Mouse (Mus musculus): ENCODE data around the gene Wfdc13. TPM values are rescaled to one million over a fixed set of nuclear protein-coding genes. Genes with fewer than 3 reads are reported as not detected.
"Not testable (repeated sequence)": the region's sequence is repeated elsewhere in the genome, so short reads cannot be mapped to it uniquely, and the experiment has no call there.

Wfdc13 gene
- polyA plus RNA-seq, 1 experiment from 2014 or later: not detected

DNA sequence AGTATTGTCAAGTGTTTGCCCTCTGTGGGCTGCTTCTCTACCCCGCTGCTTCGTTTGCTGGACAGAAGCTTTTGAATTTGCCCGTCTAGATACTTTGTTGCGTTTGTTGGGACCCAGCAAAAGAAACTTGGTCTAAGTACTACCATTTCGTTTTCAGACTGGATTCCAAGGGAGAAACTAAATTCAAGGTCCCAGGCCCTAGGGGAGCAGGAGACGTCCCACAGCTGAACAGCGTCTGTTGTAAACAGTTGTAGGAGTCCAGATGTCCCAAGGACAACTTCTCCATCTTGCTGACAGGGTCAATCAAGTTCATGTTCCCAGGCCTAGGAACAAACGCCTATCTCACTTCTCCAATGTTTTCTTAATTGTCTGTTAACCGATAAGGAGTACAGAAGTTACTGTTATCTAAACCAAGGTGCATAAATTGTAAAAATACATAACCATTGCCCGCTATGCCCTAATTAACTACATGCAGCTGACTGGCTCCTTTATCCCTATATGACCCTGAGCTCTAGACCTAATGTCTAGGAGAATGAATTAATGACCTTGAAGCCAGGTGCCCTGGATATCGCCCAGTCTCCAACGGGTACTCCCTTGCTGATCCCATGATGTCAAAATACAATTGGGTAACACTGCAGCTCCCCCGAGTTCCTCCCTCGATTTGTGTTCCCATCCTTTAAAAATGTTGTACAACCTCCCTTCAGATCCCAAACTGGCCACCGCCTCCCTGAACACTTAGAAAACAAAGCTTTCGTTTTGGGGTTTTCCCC, 7.8 kb upstream of the Wfdc13 start:
- ATAC-seq (ENCODE audit: low FRiP score): no peak
- Histone ChIP-seq H3K27me3 (no peaks in the 10 kb centered on the region), H3K9me3 (0 out of 2 replicates have a peak, but pooled peaks cover 3% of the 10 kb centered on the region)

DNA sequence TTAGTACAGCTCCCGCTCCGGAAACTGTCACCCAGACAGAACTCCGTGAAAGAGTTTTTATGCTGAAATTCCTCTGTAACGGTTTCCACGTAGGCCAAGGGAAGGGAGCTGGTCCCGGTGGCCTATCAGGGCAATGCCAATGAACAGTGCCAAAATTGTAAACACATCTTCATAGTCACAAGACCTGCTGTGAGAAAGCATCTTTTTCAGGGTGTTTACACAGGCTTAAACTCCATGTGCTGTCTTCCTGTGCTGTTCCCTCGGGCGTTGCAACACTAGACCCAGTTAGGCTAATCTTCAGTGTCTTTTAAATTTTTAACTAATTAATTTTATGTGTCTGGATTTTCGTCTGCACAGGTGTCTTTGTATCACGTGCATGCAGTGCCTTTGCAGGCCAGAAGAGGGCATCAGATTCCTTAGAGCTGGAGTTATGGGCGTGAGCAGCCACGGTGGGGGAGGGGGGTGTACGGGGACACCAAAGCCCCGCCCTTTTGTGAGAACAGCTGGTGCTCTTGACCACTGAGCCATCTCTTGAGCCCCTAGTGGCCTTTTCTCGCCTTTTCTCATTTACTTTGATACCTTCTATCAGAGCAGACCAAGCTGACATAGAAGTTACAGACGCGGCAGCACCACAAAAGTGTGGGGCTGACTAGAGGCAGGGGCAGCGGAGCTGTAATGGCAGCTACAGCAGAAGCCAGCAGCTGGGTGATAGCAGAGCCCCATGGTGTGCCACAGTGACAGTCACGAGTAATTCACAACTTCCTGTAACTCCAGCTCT, 5.9 kb upstream of the Wfdc13 start:
- H3K4me2 ChIP-seq: peak overlapping the region; percentile 53
- 0 out of 2 replicates have a peak, but pooled peaks cover 3% of the 10 kb centered on the region for H3K9me3 ChIP-seq
- peak overlapping the region; percentile 31 for H3K4me3 ChIP-seq (replicated peaks)
- H3K27me3 ChIP-seq: no peaks in the 10 kb centered on the region
- peaks cover 6% of the 10 kb centered on the region; the same call in 1 of the 2 replicates for H3K4me1 ChIP-seq
- H3K36me3 ChIP-seq (replicated peaks): no peaks in the 10 kb centered on the region
- peak; percentile 58 for ATAC-seq (ENCODE audit: low FRiP score)
- 25% methylated on average over 19 of the region's 19 CpGs for WGBS
- H3K27ac ChIP-seq: no peak overlapping the region
- H3K9ac ChIP-seq: no peak overlapping the region

More for the DNA sequence above, 7.8 kb upstream of the Wfdc13 start:
- H3K9ac ChIP-seq: no peak overlapping the region
- H3K4me1 ChIP-seq: peaks cover 6% of the 10 kb centered on the region; the same call in 1 of the 2 replicates
- H3K4me2 ChIP-seq: no peak overlapping the region
- H3K36me3 ChIP-seq (replicated peaks): no peaks in the 10 kb centered on the region
- WGBS: 87% methylated on average over 16 of the region's 16 CpGs
- H3K4me3 ChIP-seq (replicated peaks): no peak overlapping the region
- H3K27ac ChIP-seq: no peak overlapping the region

DNA sequence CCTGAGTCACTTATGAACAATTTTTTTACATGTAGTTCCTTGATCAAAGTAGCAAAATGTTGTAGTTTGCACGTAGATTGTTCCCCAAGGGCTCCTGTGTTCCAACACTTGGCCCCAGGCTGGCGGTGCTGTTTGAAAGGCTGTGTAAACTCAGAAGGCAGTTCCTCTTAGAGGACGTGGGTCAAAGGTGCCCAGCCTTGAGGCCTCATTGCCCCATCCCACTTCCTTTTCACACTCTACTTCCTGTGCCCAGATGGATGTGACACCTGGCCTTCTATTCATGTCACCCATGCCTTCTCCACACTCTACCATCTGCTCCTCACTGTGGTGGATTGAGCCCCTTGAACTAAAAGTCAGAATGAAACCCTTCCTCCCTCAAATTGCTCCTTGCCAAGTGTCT, 5.0 kb upstream of the Wfdc13 start:
- no peak overlapping the region for H3K27ac ChIP-seq
- 71% methylated on average over 3 of the region's 3 CpGs for WGBS
- no peaks in the 10 kb centered on the region for H3K36me3 ChIP-seq (replicated peaks)
- no peak overlapping the region for H3K4me2 ChIP-seq
- 0 out of 2 replicates have a peak, but pooled peaks cover 3% of the 10 kb centered on the region for H3K9me3 ChIP-seq
- no peak overlapping the region for H3K9ac ChIP-seq
- ATAC-seq (ENCODE audit: low FRiP score): no peak
- no peak overlapping the region for H3K4me3 ChIP-seq (replicated peaks)
- H3K27me3 ChIP-seq: no peaks in the 10 kb centered on the region
- peaks cover 6% of the 10 kb centered on the region; the same call in 1 of the 2 replicates for H3K4me1 ChIP-seq

DNA sequence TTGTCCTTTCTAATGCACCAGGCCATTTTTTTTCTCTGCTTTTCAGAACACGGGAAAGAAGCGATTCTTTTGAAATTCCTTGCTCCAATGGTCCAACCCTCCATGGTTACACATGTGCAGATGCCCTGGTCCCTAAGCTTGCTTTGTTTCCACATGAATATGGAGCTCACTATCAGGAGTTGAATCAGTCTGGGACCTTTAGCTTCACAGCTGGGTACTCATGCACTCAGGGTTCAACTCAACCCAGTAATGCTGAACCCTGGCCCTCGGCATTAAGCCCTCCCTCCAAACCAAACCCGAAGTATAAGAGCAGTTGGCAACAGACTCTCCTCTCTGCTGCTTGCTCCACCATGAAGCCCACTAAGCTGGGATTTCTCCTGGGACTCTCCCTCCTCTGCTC, 13.3 kb downstream of the Wfdc13 start, which contains the start of gene Spint4:
TSS of gene Spint4 (plus strand) at position 301 of the 400 bp plus-strand sequence.
- H3K27ac ChIP-seq: no peak within 1 kb of the TSS
- H3K4me1 ChIP-seq: no peaks in the 10 kb centered on the region
- no peak for ATAC-seq (ENCODE audit: low FRiP score)
- H3K4me3 ChIP-seq (replicated peaks): no peak within 1 kb of the TSS
- no peaks in the 10 kb centered on the region for H3K27me3 ChIP-seq
- no peaks in the 10 kb centered on the region for H3K9me3 ChIP-seq
- H3K9ac ChIP-seq: no peak within 1 kb of the TSS
- WGBS: 76% methylated on average over 4 of the region's 4 CpGs
- no peaks in the 10 kb centered on the region for H3K36me3 ChIP-seq (replicated peaks)
- H3K4me2 ChIP-seq: no peak within 1 kb of the TSS

DNA sequence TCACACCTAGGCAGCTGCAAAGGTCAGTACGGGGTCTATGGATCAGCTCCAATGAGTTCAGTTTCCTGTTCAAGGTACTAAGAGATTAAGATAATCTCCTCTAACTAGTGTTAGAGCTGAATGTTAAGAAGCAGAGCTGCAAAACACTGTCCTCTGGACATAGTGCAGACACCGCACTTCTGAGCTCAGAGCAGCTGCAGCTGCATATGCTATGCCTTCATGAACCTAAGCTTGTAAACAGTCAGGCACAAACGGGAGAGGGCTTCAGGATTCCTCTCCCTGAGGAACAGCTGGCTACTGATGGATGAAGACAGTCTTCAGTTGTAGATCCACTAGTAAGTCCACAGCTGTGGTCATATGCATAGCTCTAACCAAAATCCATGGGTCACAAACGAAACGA, 16.1 kb downstream of the Wfdc13 start:
- H3K27me3 ChIP-seq: no peaks in the 10 kb centered on the region
- ATAC-seq (ENCODE audit: low FRiP score): no peak
- no peaks in the 10 kb centered on the region for H3K4me1 ChIP-seq
- H3K4me3 ChIP-seq (replicated peaks): no peak overlapping the region
- H3K36me3 ChIP-seq (replicated peaks): no peaks in the 10 kb centered on the region
- H3K9ac ChIP-seq: no peak overlapping the region
- no peak overlapping the region for H3K27ac ChIP-seq
- H3K4me2 ChIP-seq: no peak overlapping the region
- no peaks in the 10 kb centered on the region for H3K9me3 ChIP-seq
- WGBS: 85% methylated on average over 5 of the region's 5 CpGs

DNA sequence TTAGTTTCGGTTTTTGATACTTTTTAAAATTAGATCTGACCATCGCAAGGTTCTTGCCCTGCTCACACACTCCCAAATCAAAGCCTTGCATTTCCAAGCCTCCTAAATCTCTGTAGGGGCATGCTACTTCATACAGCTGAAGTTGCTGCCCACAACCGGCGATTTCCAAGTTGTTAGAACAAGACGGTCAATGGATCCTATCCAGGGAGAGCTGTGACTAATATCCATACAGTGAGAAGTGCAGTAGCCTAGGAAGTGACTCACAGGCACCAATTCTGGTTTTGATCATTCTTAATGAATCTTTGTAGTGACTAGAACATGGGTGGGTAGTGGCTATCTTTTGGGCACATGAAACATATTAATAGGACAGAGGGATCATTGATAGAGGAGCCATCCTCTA, 16.9 kb downstream of the Wfdc13 start:
- Histone ChIP-seq H3K4me2 (no peak overlapping the region), H3K27me3 (no peaks in the 10 kb centered on the region), H3K9me3 (no peaks in the 10 kb centered on the region), H3K4me3 (replicated peaks) (no peak overlapping the region), H3K36me3 (replicated peaks) (no peaks in the 10 kb centered on the region), H3K27ac (no peak overlapping the region), H3K4me1 (no peaks in the 10 kb centered on the region), H3K9ac (no peak overlapping the region)
- 95% methylated on average over 5 of the region's 5 CpGs for WGBS
- ATAC-seq (ENCODE audit: low FRiP score): no peak

DNA sequence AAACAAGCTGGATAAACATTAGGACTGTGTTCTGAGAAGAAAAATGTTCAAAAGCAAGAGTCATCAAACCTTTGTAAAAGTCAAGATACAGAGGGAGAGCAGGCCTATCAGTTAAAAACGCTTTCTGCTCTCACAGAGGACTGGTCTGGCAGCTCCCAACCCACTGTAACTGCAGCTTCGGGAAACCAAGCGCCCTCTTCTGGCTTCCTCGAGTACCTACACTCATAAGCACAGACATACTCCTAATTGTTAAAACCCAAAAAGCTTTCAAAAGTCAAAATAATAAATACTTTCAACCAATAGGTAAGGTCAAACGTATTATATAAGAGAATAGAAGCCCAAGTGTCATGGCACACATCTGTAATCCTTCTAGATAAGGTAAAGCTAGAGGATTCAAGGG, 19.3 kb downstream of the Wfdc13 start:
- no peak overlapping the region for H3K4me3 ChIP-seq (replicated peaks)
- H3K4me2 ChIP-seq: no peak overlapping the region
- no peaks in the 10 kb centered on the region for H3K36me3 ChIP-seq (replicated peaks)
- no peak overlapping the region for H3K27ac ChIP-seq
- no peak overlapping the region for H3K9ac ChIP-seq
- no peaks in the 10 kb centered on the region for H3K9me3 ChIP-seq
- no peaks in the 10 kb centered on the region for H3K27me3 ChIP-seq
- no peaks in the 10 kb centered on the region for H3K4me1 ChIP-seq
- 85% methylated on average over 5 of the region's 5 CpGs for WGBS
- no peak for ATAC-seq (ENCODE audit: low FRiP score)

DNA sequence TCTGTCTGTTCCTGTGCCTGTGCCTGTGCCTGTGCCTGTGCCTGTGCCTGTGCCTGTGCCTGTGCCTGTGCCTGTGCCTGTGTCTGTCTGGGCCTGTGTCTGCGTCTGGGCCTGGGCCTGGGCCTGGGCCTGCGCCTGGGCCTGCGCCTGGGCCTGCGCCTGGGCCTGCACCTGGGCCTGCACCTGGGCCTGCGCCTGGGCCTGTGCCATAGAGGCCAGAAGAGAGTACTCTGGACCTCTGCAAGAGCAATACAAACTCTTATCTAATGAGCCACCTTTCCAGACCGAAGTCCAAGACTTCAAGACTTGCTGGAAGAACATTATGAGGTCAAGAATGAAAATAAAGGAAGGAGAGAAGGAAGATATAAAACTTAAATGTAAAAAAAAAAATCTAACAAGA, 20.4 kb downstream of the Wfdc13 start:
- WGBS: 94% methylated on average over 6 of the region's 6 CpGs
- Histone ChIP-seq H3K4me3 (replicated peaks) (no peak overlapping the region), H3K9me3 (no peaks in the 10 kb centered on the region), H3K27me3 (no peaks in the 10 kb centered on the region), H3K9ac (no peak overlapping the region), H3K27ac (no peak overlapping the region), H3K4me1 (no peaks in the 10 kb centered on the region), H3K36me3 (replicated peaks) (no peaks in the 10 kb centered on the region), H3K4me2 (no peak overlapping the region)
- ATAC-seq (ENCODE audit: low FRiP score): no peak

DNA sequence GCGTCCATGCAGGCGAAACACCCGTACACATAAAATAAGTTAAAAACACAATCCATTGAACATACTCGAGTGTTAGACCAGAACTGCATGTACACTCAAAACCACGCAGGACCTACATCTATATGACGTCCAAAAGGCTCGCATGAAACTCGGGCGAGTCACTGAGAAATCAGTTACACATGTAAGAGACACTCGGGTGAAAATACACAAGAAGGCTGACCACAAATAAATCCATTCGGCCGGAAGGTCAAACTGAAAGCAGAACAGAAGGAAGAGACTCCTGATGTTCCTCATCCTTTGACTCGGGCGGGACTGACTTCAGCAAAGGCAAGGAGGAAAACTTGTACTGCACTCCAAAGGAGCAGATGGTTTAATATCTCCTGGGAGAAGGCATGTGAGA, 21.1 kb downstream of the Wfdc13 start:
- H3K27ac ChIP-seq: no peak overlapping the region
- no peaks in the 10 kb centered on the region for H3K27me3 ChIP-seq
- WGBS: 91% methylated on average over 14 of the region's 14 CpGs
- no peaks in the 10 kb centered on the region for H3K4me1 ChIP-seq
- no peaks in the 10 kb centered on the region for H3K36me3 ChIP-seq (replicated peaks)
- no peak for ATAC-seq (ENCODE audit: low FRiP score)
- H3K9me3 ChIP-seq: no peaks in the 10 kb centered on the region
- H3K9ac ChIP-seq: no peak overlapping the region
- no peak overlapping the region for H3K4me3 ChIP-seq (replicated peaks)
- H3K4me2 ChIP-seq: no peak overlapping the region

DNA sequence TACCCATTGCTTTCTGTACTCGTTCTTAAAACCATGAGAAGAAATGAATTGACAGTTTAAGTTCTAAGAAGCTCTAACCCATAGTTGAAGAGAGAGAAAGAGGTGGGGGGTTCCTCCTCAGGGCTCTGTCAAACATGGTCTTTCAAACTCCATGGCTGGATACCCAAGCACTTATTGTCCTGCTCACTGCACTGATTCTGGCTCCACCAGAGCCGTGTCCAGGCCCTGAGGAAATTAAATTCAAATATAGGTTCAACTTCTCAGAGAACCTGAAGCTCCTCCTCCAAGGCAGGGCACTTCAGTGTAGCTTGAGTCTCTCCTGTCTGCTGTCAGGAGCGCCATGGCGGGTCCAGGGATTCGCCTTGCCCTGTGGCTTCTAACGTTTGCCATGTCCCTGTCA, 30.1 kb downstream of the Wfdc13 start, which contains the start of gene Spint5:
TSS of gene Spint5 (plus strand) at position 301 of the 400 bp plus-strand sequence.
- Histone ChIP-seq H3K4me1 (no peaks in the 10 kb centered on the region), H3K27ac (no peak within 1 kb of the TSS), H3K27me3 (no peaks in the 10 kb centered on the region), H3K9ac (no peak within 1 kb of the TSS), H3K4me2 (no peak within 1 kb of the TSS), H3K36me3 (replicated peaks) (no peaks in the 10 kb centered on the region), H3K9me3 (no peaks in the 10 kb centered on the region), H3K4me3 (replicated peaks) (no peak within 1 kb of the TSS)
- 81% methylated on average over 6 of the region's 6 CpGs for WGBS
- no peak for ATAC-seq (ENCODE audit: low FRiP score)

DNA sequence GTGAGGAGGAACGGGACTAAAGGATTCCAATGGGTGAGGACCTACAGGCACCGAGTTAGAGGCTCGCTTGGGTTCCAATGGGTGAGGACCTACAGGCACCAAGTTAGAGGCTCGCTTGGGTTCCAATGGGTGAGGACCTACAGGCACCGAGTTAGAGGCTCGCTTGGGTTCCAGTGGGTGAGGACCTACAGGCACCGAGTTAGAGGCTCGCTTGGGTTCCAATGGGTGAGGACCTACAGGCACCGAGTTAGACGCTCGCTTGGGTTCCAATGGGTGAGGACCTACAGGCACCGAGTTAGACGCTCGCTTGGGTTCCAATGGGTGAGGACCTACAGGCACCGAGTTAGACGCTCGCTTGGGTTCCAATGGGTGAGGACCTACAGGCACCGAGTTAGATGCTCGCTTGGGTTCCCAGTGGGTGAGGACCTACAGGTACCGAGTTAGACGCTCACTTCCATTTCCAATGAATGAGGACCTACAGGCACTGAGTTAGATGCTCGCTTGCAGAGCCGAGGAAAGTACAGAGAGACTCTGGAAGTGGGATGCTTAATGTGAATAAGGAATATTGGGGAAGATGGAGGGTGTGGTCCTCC, 31.4 kb downstream of the Wfdc13 start:
- not testable (repeated sequence) for H3K36me3 ChIP-seq (replicated peaks); H3K9me3 ChIP-seq; ATAC-seq (ENCODE audit: low FRiP score); H3K4me2 ChIP-seq; H3K4me3 ChIP-seq (replicated peaks); H3K27me3 ChIP-seq; H3K27ac ChIP-seq; H3K9ac ChIP-seq; H3K4me1 ChIP-seq
- 93% methylated on average over 23 of the region's 23 CpGs for WGBS

DNA sequence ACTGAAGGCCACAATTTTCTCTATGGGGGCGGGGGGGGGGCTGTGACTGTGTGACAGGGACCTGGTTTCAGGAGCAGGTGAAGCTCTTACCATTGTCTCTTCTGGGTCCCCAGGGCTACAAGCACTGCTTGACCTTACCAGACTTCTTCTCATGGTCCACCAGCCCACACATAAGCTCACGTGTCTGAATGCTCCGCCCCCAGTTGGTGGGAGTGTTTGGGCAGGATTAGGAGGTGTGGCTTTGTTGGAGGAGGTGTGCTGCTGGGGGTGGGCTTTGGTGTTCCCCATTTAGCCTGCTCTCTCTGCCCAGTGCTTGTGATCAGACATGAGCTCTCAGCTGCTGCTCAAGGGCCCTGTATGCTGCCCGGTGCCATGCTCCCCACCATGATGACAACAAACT, 38.4 kb downstream of the Wfdc13 start:
- Histone ChIP-seq H3K4me1 (no peaks in the 10 kb centered on the region), H3K9me3 (no peaks in the 10 kb centered on the region), H3K9ac (no peak overlapping the region), H3K27me3 (0 out of 2 replicates have a peak, but pooled peaks cover 8% of the 10 kb centered on the region), H3K27ac (no peak overlapping the region), H3K4me3 (replicated peaks) (no peak overlapping the region), H3K36me3 (replicated peaks) (no peaks in the 10 kb centered on the region), H3K4me2 (no peak overlapping the region)
- WGBS: 62% methylated on average over 4 of the region's 4 CpGs
- ATAC-seq (ENCODE audit: low FRiP score): no peak

Measured in forebrain, embryonic 12.5 days (tissue).